In genomic region chr11:31940898-31941639, GRCm38 (mm10) we compare ENCODE assay signal across 10 mouse cellular contexts. TPM values are rescaled to one million over a fixed set of nuclear protein-coding genes. Genes with fewer than 3 reads are reported as not detected.
DNase-seq lines count a peak whose midpoint lies in the region; ATAC-seq and TF ChIP-seq lines count a peak whose summit lies in the region.
"Had no signal": no experiment of that assay in that cellular context is flagged by ENCODE, and none has a peak within 500 bp of the region (broad histone marks: within the 10 kb centered on the region; RNA-seq: fewer than 3 reads in every experiment).

No protein-coding gene starts in this region.

- WGBS in neural tube, embryonic 12.5 days: 76% methylated on average over 13 of the region's 13 CpGs
- 72% methylated on average over 13 of the region's 13 CpGs for WGBS in kidney, embryonic 16.5 days

- H3K36me3 ChIP-seq in neural tube, embryonic 12.5 days: no peaks in the 10 kb centered on the region
- H3K36me3 ChIP-seq in kidney, embryonic 16.5 days (ENCODE audit: insufficient read depth, low read length): no peaks in the 10 kb centered on the region
- H3K36me3 ChIP-seq: limb, embryonic 12.5 days had no signal

- DNase-seq in brain, embryonic 14.5 days (ENCODE audit: low read depth): peak; percentile 93
- DNase-seq in cerebellum, postnatal 36 days: peak; percentile 65 to 70
- DNase-seq in layer of hippocampus, adult 2 months (ENCODE audit: low spot score in 2 of 2): peak; percentile 65 to 81
- DNase-seq in urinary bladder, adult 2 months (ENCODE audit: low spot score): no peak
- DNase-seq in heart, postnatal 14 days: no peak
- no peak for DNase-seq in kidney, adult 11 months

- no peaks in the 10 kb centered on the region for H3K9me3 ChIP-seq in neural tube, embryonic 12.5 days
- no peaks in the 10 kb centered on the region for H3K9me3 ChIP-seq in kidney, embryonic 16.5 days (ENCODE audit: low read length)
- H3K9me3 ChIP-seq: limb, embryonic 12.5 days had no signal

- peaks cover 7% of the 10 kb centered on the region; the same call in 1 of the 2 replicates for H3K4me1 ChIP-seq in neural tube, embryonic 12.5 days
- H3K4me1 ChIP-seq in kidney, embryonic 16.5 days (ENCODE audit: insufficient read depth, low read length): no peaks in the 10 kb centered on the region
- H3K4me1 ChIP-seq: limb, embryonic 12.5 days had no signal

- H3K27me3 ChIP-seq in neural tube, embryonic 12.5 days (replicated peaks): no peaks in the 10 kb centered on the region
- H3K27me3 ChIP-seq in kidney, embryonic 16.5 days (ENCODE audit: insufficient read depth, low read length): no peaks in the 10 kb centered on the region
- H3K27me3 ChIP-seq: limb, embryonic 12.5 days; Patski had no signal

- intact Hi-C loops in heart, postnatal 14 days (cut with DNase I): no loop called here

- H3K9ac ChIP-seq in neural tube, embryonic 12.5 days: no peak overlapping the region
- no peak overlapping the region for H3K9ac ChIP-seq in kidney, embryonic 16.5 days (replicated peaks; ENCODE audit: low read length)
- H3K9ac ChIP-seq: limb, embryonic 12.5 days had no signal

- TF ChIP-seq POLR2A in brain, embryonic 14.5 days (IDR thresholded peaks at IDR 0.05; ENCODE audit: borderline replicate concordance, extremely low read depth, insufficient read depth, insufficient read length, poor library complexity, severe bottlenecking): no peak

- 0 out of 2 replicates have a peak overlapping the region, but pooled peaks have one; percentile 4 for H3K4me3 ChIP-seq in layer of hippocampus, adult 2 months
- H3K4me3 ChIP-seq in neural tube, embryonic 12.5 days: no peak overlapping the region
- no peak overlapping the region for H3K4me3 ChIP-seq in kidney, embryonic 16.5 days (ENCODE audit: low read length)
- H3K4me3 ChIP-seq: limb, embryonic 12.5 days had no signal

- no peak for TF ChIP-seq CTCF in brain, embryonic 14.5 days (IDR thresholded peaks at IDR 0.05; ENCODE audit: borderline replicate concordance, extremely low read depth, insufficient read depth, insufficient read length)
- no peak for TF ChIP-seq CTCF in layer of hippocampus, adult 2 months (conservative IDR thresholded peaks at IDR 0.05)

- H3K4me2 ChIP-seq in neural tube, embryonic 12.5 days (replicated peaks): no peak overlapping the region
- H3K4me2 ChIP-seq in kidney, embryonic 16.5 days (replicated peaks; ENCODE audit: low read depth, low read length): no peak overlapping the region
- H3K4me2 ChIP-seq: limb, embryonic 12.5 days had no signal

- ATAC-seq in neural tube, embryonic 12.5 days (ENCODE audit: low FRiP score, low read depth): peak; percentile 67
- ATAC-seq in kidney, embryonic 16.5 days (ENCODE audit: low FRiP score, low TSS enrichment): no peak
- ATAC-seq: Patski had no signal

- peak overlapping the region; percentile 81 for H3K27ac ChIP-seq in layer of hippocampus, adult 2 months
- no peak overlapping the region for H3K27ac ChIP-seq in neural tube, embryonic 12.5 days
- no peak overlapping the region for H3K27ac ChIP-seq in kidney, embryonic 16.5 days (ENCODE audit: low read length)
- H3K27ac ChIP-seq: limb, embryonic 12.5 days had no signal

RNA-seq across cellular contexts. Expression of gene 4930524B15Rik, which starts 24.3 kb away (rescaled TPM):
- 0.33 TPM in 2 replicates for polyA plus RNA-seq in brain, embryonic 14.5 days (2012; rRNA removed)
- total RNA-seq in layer of hippocampus, adult 2 months (2021): not detected
- 0.15 and 0.17 TPM in 2 replicates for polyA plus RNA-seq in neural tube, embryonic 12.5 days (2016; fragmentation: Nextera tagmentation; extraction: Ambion mirVana)
- 0.04 TPM in 1 of 2 replicates, not detected in the other for polyA plus RNA-seq in urinary bladder, adult 2 months (2012; rRNA removed)
- total RNA-seq in heart, postnatal 14 days (2021): not detected
- 0.17 TPM in 1 of 2 replicates, not detected in the other for polyA plus RNA-seq in kidney, embryonic 16.5 days (2015; fragmentation: Nextera tagmentation; extraction: Ambion mirVana)
- polyA plus RNA-seq: limb, embryonic 12.5 days; Patski had no signal

RNA-seq across cellular contexts. Expression of gene Nsg2, which starts 59.2 kb away (rescaled TPM):
- 951 and 982 TPM in 2 replicates for polyA plus RNA-seq in brain, embryonic 14.5 days (2012; rRNA removed)
- 100 to 1,000 TPM; 662 to 700 TPM for total RNA-seq in layer of hippocampus, adult 2 months (2021)
- polyA plus RNA-seq in neural tube, embryonic 12.5 days (2016; fragmentation: Nextera tagmentation; extraction: Ambion mirVana): 212 and 216 TPM in 2 replicates
- polyA plus RNA-seq in urinary bladder, adult 2 months (2012; rRNA removed): 2.7 TPM in 2 replicates
- total RNA-seq in heart, postnatal 14 days (2021): 1 to 10 TPM; 1.2 to 8.5 TPM
- 5.9 and 8.4 TPM in 2 replicates for polyA plus RNA-seq in kidney, embryonic 16.5 days (2015; fragmentation: Nextera tagmentation; extraction: Ambion mirVana)
- polyA plus RNA-seq: Patski had no signal

Comparison
In these comparisons a context has a peak if more than half of its experiments do, and no peak if none do; other contexts are left out.
1. DNase-seq: peak in brain, embryonic 14.5 days (single experiment), cerebellum, postnatal 36 days (2 of 2) and layer of hippocampus, adult 2 months (2 of 2); none in urinary bladder, adult 2 months (single experiment), heart, postnatal 14 days (0 of 2) and kidney, adult 11 months (single experiment).
2. RNA of gene Nsg2, which starts 59.2 kb away (polyA plus RNA-seq): 951 to 982 TPM in brain, embryonic 14.5 days and 212 to 216 TPM in neural tube, embryonic 12.5 days; 5.9 to 8.4 TPM in kidney, embryonic 16.5 days and 2.7 TPM in urinary bladder, adult 2 months; every median in the first group is over 10 times any median in the second.